Mouse (Mus musculus) c-Kit-positive CD71-positive TER-119-negative erythroid progenitor cells, embryonic 14.5 days (primary cell): ENCODE measurements around the gene Tacr2.

Experiments
- DNase-seq: peaks from one replicate; pipeline ENCODE4 v3.0.0-alpha.2; 2013; ENCODE audit warnings: low read depth

Gene Tacr2

GRCm38 (mm10) chr10:62239270-62239669 lies 13.0 kb upstream of the Tacr2 start:
- no peak for DNase-seq

- DNase-seq: no peak
These were observed 9.9 kb upstream of the Tacr2 start for GRCm38 (mm10) chr10:62242358-62242757.

DNA sequence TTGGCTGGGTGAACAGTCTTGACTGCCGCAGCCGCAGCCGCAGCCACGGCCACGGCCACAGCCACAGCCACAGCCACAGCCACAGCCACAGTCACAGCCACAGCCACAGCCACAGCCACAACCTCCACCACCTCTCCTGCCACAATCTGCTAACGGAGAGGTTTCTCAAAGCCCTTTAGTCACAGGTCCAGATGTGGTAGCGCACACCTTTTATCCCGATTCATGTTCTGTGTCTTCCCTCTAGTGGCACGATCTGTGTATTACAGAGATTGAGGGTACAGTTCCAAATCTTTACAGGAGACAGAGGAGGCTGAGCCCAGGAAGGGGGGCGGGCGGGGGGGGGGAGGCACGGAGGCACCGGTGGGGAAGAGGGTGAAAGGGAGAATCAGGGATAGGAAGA lies 9.3 kb upstream of the Tacr2 start:
- DNase-seq: peak; percentile 69

DNA sequence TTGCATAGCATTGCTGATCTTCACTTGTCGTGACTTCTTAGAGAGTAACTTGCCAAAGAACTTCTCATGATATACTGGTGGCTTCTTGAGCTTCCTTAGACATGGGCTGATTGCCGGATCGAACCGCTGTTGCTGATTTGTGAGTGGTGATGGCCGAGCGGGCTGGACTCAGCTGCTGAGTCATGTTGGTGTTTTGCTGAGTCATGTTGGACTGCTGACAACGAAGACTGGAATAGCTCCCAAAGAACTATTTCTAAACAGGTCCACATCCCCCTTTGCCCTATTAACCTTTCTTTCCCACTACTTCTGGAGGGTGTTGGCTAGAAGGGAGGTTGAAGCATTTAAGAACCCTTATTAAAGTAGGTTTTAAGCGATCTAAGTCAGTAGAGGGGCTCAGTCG lies 8.2 kb upstream of the Tacr2 start:
- DNase-seq: no peak

DNA sequence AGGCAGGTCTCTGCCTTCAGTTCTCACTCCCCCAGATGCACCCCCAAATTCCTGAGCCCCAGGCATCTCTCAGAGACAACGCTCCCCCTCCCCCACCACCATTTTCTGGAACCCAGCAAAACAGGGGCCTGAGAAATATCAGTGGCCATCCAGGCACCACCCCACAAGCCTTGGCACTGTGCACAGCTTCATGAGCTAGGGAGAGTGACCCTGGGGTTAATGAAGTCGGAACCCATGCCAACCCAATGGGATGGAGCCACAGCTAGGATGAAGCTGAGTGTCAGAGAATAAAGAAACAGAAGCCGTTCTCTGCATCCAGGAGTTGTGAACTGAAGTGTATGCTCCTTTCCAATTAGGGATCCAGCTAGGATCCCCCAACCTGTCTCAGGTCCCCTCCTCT lies 5.1 kb upstream of the Tacr2 start:
- no peak for DNase-seq

DNA sequence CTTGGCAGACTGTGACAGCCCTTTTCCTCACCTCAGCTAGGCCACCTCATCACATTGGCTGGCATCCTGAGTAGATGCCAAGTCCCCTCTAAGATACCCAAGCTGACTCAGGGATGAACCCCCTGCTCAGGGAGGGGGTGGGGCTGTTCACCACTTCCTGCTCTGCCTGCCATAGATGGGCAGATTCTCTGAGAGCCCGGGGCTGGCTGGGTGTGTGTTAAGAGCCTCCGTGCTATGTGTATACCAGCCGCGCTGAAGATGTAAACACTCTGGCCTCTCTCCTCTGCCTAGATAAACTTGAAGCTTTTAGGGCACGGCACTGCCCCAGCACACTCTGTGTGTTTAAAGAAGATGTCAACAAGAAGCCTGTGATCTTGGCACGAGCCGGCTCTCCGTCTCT lies 4.4 kb upstream of the Tacr2 start:
- no peak for DNase-seq

DNA sequence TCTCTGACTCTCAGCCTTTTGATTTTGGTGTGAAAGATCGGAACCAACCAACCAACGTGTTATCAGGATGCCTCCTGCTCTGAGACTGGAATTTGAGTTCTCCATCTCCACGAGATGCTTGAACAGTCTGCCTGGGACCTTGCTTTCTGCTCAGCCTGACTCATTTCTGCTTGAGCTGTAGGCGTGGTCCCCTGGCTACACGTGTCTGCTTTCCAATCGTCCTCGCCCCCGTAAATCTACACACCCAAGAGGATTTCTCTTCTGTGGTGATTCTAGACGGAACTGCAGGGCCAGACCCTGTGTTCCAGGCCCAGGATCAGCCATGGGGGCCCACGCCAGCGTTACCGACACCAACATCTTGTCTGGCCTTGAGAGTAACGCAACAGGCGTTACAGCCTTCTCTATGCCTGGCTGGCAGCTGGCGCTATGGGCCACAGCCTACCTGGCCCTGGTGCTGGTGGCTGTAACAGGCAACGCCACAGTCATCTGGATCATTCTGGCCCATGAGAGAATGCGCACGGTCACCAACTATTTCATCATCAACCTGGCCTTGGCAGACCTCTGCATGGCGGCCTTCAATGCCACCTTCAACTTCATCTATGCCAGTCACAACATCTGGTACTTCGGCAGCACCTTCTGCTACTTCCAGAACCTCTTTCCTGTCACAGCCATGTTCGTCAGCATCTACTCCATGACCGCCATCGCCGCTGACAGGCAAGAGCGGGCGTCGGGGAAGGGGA lies 428 bp downstream of the Tacr2 start:
- no peak for DNase-seq

DNA sequence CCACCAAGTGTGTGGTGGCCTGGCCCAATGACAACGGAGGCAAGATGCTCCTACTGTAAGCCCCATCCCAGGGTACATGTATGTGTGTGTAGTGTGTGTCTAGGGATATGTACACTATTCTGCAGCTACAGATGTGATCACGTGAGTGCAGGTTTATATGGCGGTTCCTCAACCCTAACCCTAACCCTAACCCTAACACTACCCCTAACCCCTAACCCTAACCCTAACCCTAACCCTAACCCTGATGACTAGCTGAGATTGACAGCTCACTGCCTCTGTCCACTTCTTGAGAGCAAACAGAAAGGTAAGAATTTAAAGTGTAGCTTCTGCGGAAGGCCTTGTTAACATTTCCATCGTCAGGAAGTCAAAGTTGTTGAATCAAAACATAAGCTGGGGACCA lies 6.1 kb downstream of the Tacr2 start:
- no peak for DNase-seq

DNA sequence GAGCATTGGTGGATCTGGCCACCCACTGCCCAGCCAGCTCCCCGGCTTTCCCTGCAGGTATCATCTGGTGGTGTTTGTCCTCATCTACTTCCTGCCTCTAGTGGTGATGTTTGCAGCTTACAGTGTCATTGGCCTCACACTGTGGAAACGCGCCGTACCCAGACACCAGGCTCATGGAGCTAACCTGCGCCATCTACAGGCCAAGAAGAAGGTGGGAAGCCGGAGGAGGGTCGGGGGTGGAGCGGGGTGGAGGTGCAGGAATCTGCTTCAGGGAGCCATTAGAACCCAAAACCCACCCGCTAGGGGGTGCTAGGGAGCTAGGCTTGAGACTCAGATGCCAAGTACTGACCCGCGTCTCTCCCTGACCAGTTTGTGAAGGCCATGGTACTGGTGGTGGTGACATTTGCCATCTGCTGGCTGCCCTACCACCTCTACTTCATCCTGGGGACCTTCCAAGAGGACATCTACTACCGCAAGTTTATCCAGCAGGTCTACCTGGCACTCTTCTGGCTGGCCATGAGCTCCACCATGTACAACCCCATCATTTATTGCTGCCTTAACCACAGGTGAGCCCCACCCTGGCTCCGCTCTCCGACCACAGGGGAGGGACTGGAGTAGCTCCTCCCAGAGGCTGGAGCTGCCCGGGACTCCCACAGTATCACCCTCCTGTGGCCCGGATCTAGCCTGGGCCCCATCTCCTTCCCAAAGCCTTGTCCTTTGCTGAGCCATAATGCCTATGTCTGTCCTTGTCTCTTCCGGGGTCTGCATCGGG lies 9.1 kb downstream of the Tacr2 start:
- peak; percentile 82 for DNase-seq

DNA sequence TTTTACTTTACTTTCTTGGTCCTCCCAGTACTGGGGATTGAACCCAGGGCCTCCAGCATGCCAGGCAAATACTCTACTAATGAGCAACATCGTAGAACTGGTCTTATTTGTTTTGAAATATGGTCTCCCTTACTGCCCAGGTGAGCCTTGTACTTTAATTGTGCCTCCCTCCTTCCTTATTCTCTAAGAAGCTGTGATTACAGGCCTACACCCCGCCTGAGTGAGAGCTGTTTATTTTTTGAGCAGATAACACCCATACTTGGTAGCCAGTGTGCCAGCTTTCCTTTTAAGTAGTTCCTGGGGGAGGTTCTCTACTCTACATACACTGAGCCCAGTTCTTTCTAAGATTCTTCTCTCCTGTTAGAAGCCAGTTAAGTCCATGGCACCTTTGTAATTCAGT lies 12.1 kb downstream of the Tacr2 start:
- DNase-seq: no peak

DNA sequence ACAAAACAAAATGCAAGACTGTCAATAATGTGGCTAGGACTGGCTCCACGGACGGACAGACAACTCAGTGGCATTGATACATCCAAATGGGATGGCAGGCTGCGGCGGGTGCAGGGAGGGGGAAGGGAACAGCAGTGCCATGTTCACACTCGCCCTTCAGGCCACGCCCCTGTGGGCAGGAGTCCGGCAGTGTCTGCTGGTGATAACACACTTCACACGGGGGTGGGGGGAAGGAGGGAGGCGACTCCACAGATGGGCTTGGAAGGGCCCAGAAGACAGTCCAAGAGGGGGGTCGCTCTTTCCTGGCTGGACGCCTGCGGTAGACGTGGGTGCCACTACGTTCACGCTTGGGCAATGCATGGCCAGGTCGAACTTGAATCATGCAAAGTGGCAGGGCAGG lies 17.0 kb downstream of the Tacr2 start:
- no peak for DNase-seq

- peak; percentile 79 for DNase-seq
These were observed 23.0 kb downstream of the Tacr2 start for GRCm38 (mm10) chr10:62275235-62275634.

- DNase-seq: no peak
These were observed 25.5 kb downstream of the Tacr2 start for GRCm38 (mm10) chr10:62277499-62278293.

- DNase-seq: no peak
These were observed 26.8 kb downstream of the Tacr2 start for GRCm38 (mm10) chr10:62279066-62279465.

DNA sequence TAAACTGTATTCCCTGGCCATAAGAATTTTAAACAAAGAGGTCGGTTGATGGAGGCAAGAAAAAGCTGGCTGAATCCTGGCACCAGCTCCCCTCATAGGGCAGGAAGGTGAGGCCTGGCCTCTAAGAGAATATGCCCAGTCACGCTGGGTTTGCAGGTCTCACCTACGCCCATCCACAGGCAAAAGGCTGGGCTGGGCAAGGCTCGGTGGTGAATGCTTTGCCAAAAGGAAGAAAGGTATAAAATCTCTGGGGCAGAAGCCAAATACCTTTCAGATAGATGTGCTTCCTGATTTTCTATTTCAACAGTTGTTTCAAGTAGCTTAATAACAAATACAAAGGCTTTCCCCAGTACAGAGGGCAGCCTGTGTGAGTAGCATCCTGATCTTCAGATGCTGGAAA lies 27.4 kb downstream of the Tacr2 start:
- no peak for DNase-seq

- no peak for DNase-seq
These were observed 30.5 kb downstream of the Tacr2 start for GRCm38 (mm10) chr10:62282782-62283181.

DNA sequence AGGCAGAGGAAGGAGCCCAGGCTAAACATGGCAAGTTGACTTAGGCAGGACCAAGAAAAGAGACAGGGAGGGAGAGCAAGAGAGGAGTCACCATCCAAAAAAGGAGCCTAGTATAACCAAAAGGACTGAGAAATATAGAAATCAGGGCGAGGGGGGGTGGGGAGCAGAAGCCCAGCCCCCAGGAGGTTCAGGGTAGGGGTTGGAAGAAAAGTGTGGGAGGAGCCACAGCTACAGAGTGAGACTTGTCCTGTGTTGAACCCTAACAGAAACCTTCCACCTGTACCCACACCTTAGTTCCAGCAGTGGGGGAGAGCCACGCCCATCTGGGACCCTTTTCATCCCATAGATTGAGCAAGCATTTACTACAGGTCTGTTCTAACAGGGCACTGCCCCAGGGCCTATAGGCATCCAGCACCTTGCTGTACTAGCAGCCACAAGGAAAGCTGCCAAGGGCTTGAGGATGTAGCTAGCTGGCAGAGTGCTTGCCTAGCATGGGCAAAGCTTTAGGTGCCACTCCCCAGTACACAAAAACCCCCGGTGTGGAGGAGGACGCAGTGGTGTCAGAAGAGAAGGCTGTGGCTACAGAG lies 31.1 kb downstream of the Tacr2 start:
- DNase-seq: no peak

DNA sequence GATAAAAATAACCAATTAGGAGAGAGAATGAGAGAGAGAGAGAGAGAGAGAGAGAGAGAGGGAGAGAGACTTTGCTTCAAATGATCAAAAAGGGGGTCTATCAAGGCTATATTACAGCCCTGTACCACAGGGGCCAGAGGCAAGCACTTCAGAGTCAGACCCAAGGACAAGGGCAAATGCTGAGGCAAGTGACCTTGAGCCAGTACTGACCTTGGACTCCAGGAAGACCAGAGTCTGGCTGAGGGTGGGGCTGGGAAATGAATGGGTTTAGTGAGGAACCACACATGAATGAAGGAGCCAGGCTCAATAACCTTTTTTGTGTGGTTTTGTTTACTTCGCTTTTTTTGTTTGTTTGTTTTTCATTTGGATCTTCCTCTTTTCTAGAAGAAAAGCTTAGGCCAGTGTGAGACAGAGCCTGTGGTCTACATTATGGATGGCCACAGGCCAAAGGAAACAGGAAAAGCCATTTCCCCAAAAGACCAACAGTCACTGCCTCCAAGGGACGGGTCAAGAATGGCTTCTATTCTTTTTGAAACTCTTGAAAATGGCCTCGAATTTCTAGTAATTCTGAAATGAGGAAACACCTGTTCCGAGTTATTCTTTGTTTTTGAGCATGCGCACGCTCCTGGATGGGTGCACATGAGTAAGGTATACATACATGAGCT lies 35.4 kb downstream of the Tacr2 start:
- no peak for DNase-seq

GRCm38 (mm10) chr10:62294112-62294511 lies 41.9 kb downstream of the Tacr2 start:
- no peak for DNase-seq

DNA sequence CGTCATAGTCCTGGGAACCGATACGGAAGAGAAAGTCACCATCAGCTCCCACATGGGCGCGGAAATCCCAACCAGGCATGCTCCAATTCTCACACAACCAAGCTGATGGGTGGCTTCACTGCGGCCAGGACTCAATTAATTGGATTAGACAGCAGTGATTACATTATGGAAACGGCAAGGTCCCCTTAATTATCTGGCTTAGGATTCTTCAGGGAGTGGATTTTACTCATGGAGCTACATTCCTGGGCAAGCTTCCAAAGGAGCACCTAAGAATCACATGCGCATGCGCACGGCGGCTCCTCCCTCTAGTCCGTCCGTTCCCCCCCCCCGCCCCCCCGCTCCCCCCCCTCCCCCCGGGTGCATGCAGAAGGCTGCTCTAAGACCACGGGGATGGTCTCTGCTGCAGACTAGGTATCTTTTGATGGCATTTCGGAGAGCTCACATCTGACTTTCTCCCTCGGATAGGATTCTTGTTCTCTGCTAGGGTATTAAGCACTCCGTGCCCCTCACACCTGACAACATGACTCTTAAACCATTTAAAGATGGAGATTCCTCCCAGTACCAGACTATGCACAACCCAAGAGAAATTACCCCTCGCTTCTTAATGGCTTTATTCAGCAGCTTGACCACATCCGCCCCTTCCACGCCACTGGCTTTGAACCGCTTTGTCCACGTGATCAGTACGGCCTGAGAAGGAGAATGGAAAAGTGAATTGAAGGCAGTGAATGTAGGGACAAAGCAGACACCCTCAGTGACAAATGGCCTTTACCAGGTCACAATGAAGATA lies 44.0 kb downstream of the Tacr2 start:
- no peak for DNase-seq
